Mouse (Mus musculus) heart, postnatal 10 days (tissue): ENCODE measurements around the gene Picalm. TPM values are rescaled to one million over a fixed set of nuclear protein-coding genes. Genes with fewer than 3 reads are reported as not detected.
A peak's percentile ranks its signal among the peaks of the same experiment; 100 is the strongest.
"Not testable (repeated sequence)": the region's sequence is repeated elsewhere in the genome, so short reads cannot be mapped to it uniquely, and the experiment has no call there.

Experiments used
- DNase-seq, 2 experiments: peaks; one replicate each; pipeline ENCODE4 v3.0.0; 2021
- intact Hi-C: fragments of 180-260 bp; cut with DNase I; formaldehyde crosslinking; loops from one replicate; pipeline ENCODE4 v1.15.1; 2025
- total RNA-seq, 2 experiments: library from RNA; stranded (reverse); gene quantifications; 2 replicates each; pipeline ENCODE4 v1.2.3; 2021

Gene Picalm
- total RNA-seq, 2 experiments from 2014 or later = 218 to 284 TPM

- DNase-seq = no peak
- intact Hi-C loops = no loop called here
Observed at GRCm38 (mm10) chr7:90180635-90181034, 50.6 kb downstream of the Picalm start.

- DNase-seq = no peak
- intact Hi-C loops = no loop called here
Observed at GRCm38 (mm10) chr7:90200251-90200650, 70.2 kb downstream of the Picalm start.

GRCm38 (mm10) chr7:90201877-90202465 lies 72.0 kb downstream of the Picalm start:
- intact Hi-C loops = no loop called here
- no peak for DNase-seq

- intact Hi-C loops = no loop called here
- DNase-seq = no peak
Observed at GRCm38 (mm10) chr7:90203914-90204313, 73.9 kb downstream of the Picalm start.

GRCm38 (mm10) chr7:90210116-90210515 lies 80.1 kb downstream of the Picalm start:
- DNase-seq = no peak
- intact Hi-C loops = no loop called here

- DNase-seq = no peak
- intact Hi-C loops = no loop called here
Observed at GRCm38 (mm10) chr7:90210947-90211346, 80.9 kb downstream of the Picalm start.

- intact Hi-C loops = no loop called here
- no peak for DNase-seq
Observed at GRCm38 (mm10) chr7:90216511-90216910, 86.5 kb downstream of the Picalm start.

- no peak for DNase-seq
- intact Hi-C loops = no loop called here
Observed at GRCm38 (mm10) chr7:90218122-90218521, 88.1 kb downstream of the Picalm start.

GRCm38 (mm10) chr7:90221487-90221886 lies 91.5 kb downstream of the Picalm start:
- no peak for DNase-seq
- intact Hi-C loops = no loop called here

- intact Hi-C loops = no loop called here
- no peak for DNase-seq
Observed at GRCm38 (mm10) chr7:90228075-90228474, 98.1 kb downstream of the Picalm start.

- DNase-seq, intact Hi-C loops: not testable (repeated sequence)
Observed at GRCm38 (mm10) chr7:90228884-90229283, 98.9 kb downstream of the Picalm start.

- DNase-seq = no peak
- intact Hi-C loops = loop anchor here (2.0 kb wide), 1 partner anchor 33 kb away; the partner anchor contains the start of gene Ccdc83
Observed at GRCm38 (mm10) chr7:90231431-90231830, 101.4 kb downstream of the Picalm start.

GRCm38 (mm10) chr7:90233921-90234320 lies 103.9 kb downstream of the Picalm start:
- intact Hi-C loops = no loop called here
- DNase-seq = peak; percentile 64 to 66

GRCm38 (mm10) chr7:90236289-90236905 lies 106.4 kb downstream of the Picalm start:
- DNase-seq = no peak
- intact Hi-C loops = no loop called here

- intact Hi-C loops = no loop called here
Observed at GRCm38 (mm10) chr7:90243151-90243550, 113.1 kb downstream of the Picalm start.

GRCm38 (mm10) chr7:90243643-90244042 lies 113.6 kb downstream of the Picalm start:
- DNase-seq = no peak

More at GRCm38 (mm10) chr7:90243151-90243550, 113.1 kb downstream of the Picalm start:
- DNase-seq = no peak

GRCm38 (mm10) chr7:90252946-90253345 lies 122.9 kb downstream of the Picalm start:
- peak in 1 of 2 experiments; percentile 34 for DNase-seq
- intact Hi-C loops = no loop called here

More at GRCm38 (mm10) chr7:90243643-90244042, 113.6 kb downstream of the Picalm start:
- intact Hi-C loops = no loop called here

GRCm38 (mm10) chr7:90258701-90259100 lies 128.7 kb downstream of the Picalm start:
- DNase-seq = peak; percentile 47 to 54
- intact Hi-C loops = no loop called here

GRCm38 (mm10) chr7:90259899-90260298 lies 129.9 kb downstream of the Picalm start:
- intact Hi-C loops = no loop called here
- DNase-seq = no peak

GRCm38 (mm10) chr7:90261902-90262599 lies 132.0 kb downstream of the Picalm start:
- DNase-seq = no peak
- intact Hi-C loops = no loop called here
